In genomic region chr11:95714411-95714810, GRCm38 (mm10) we compare ENCODE assay signal across 8 mouse cellular contexts. TPM values are rescaled to one million over a fixed set of nuclear protein-coding genes. Genes with fewer than 3 reads are reported as not detected.
DNase-seq lines count a peak whose midpoint lies in the region; ATAC-seq and TF ChIP-seq lines count a peak whose summit lies in the region.

No protein-coding gene starts in this region.

- H3K9me3 ChIP-seq in heart, embryonic 12.5 days (replicated peaks): no peaks in the 10 kb centered on the region
- H3K9me3 ChIP-seq in neural tube, embryonic 12.5 days: no peaks in the 10 kb centered on the region

- H3K4me2 ChIP-seq in heart, embryonic 12.5 days: peak overlapping the region; percentile 93
- peak overlapping the region; percentile 82 for H3K4me2 ChIP-seq in neural tube, embryonic 12.5 days (replicated peaks)

- TF ChIP-seq POLR2A in cortical plate, adult 2 months (IDR thresholded peaks at IDR 0.05; ENCODE audit: extremely low read depth, insufficient read depth, low read length): no peak

- no peak for DNase-seq in heart, adult 18-20 months
- peak; percentile 56 for DNase-seq in induced T-regulatory cell, adult 2 months (ENCODE audit: low read depth)
- DNase-seq in frontal cortex, postnatal 25 days (ENCODE audit: low spot score in 2 of 2): no peak
- no peak for DNase-seq in layer of hippocampus, adult 9-10 months (ENCODE audit: low spot score)
- DNase-seq in frontal cortex, postnatal 36 days (ENCODE audit: low spot score in 2 of 2): no peak

- peak overlapping the region; percentile 99 for H3K9ac ChIP-seq in heart, embryonic 12.5 days
- H3K9ac ChIP-seq in neural tube, embryonic 12.5 days: peak overlapping the region; percentile 98

- no peaks in the 10 kb centered on the region for H3K27me3 ChIP-seq in heart, embryonic 12.5 days (replicated peaks)
- H3K27me3 ChIP-seq in neural tube, embryonic 12.5 days (replicated peaks): no peaks in the 10 kb centered on the region

- 42% methylated on average over 7 of the region's 7 CpGs for WGBS in heart, embryonic 12.5 days
- 55% methylated on average over 7 of the region's 7 CpGs for WGBS in neural tube, embryonic 12.5 days

- ATAC-seq in heart, embryonic 12.5 days (ENCODE audit: insufficient number of reproducible peaks, low FRiP score): no peak
- ATAC-seq in neural tube, embryonic 12.5 days (ENCODE audit: low FRiP score, low read depth): no peak

- no peak for TF ChIP-seq CTCF in cortical plate, adult 2 months (IDR thresholded peaks at IDR 0.05; ENCODE audit: extremely low read depth, insufficient read depth, low read length)

- H3K36me3 ChIP-seq in heart, embryonic 12.5 days: no peaks in the 10 kb centered on the region
- no peaks in the 10 kb centered on the region for H3K36me3 ChIP-seq in neural tube, embryonic 12.5 days

- peak overlapping the region; percentile 90 for H3K4me3 ChIP-seq in heart, embryonic 12.5 days
- H3K4me3 ChIP-seq in cortical plate, adult 2 months (ENCODE audit: insufficient read depth, low read length): peak overlapping the region; percentile 95
- H3K4me3 ChIP-seq in neural tube, embryonic 12.5 days: peak overlapping the region; percentile 91

- H3K27ac ChIP-seq in heart, embryonic 12.5 days (ENCODE audit: poor library complexity, severe bottlenecking): no peak overlapping the region
- H3K27ac ChIP-seq in cortical plate, adult 2 months (ENCODE audit: insufficient read depth, low read length): no peak overlapping the region
- H3K27ac ChIP-seq in neural tube, embryonic 12.5 days: no peak overlapping the region

- peaks cover 26% of the 10 kb centered on the region for H3K4me1 ChIP-seq in heart, embryonic 12.5 days (replicated peaks)
- peaks cover 1% of the 10 kb centered on the region; the same call in 1 of the 2 replicates for H3K4me1 ChIP-seq in cortical plate, adult 2 months (ENCODE audit: control insufficient read depth, insufficient read depth, low read length)
- H3K4me1 ChIP-seq in neural tube, embryonic 12.5 days: peaks cover 14% of the 10 kb centered on the region

RNA-seq across cellular contexts. Expression of gene Zfp652, which starts 1.9 kb away (rescaled TPM):
- polyA plus RNA-seq in heart, embryonic 12.5 days (2016; fragmentation: Nextera tagmentation; extraction: Ambion mirVana): 12.8 and 14.3 TPM in 2 replicates
- 10 to 100 TPM; 49.4 to 52.2 TPM for total RNA-seq in heart, adult 18-20 months (2021)
- 21.2 and 21.5 TPM in 2 replicates for polyA plus RNA-seq in cortical plate, adult 2 months (2012; rRNA removed)
- 26.1 and 29.9 TPM in 2 replicates for polyA plus RNA-seq in neural tube, embryonic 12.5 days (2016; fragmentation: Nextera tagmentation; extraction: Ambion mirVana)

RNA-seq across cellular contexts. Expression of gene B130006D01Rik, which starts 9.0 kb away (rescaled TPM):
- polyA plus RNA-seq in heart, embryonic 12.5 days (2016; fragmentation: Nextera tagmentation; extraction: Ambion mirVana): 0.56 and 0.76 TPM in 2 replicates
- under 1 TPM; 0.15 to 0.28 TPM for total RNA-seq in heart, adult 18-20 months (2021)
- 0.40 and 0.51 TPM in 2 replicates for polyA plus RNA-seq in cortical plate, adult 2 months (2012; rRNA removed)
- polyA plus RNA-seq in neural tube, embryonic 12.5 days (2016; fragmentation: Nextera tagmentation; extraction: Ambion mirVana): 1.7 and 2.0 TPM in 2 replicates

RNA-seq across cellular contexts. Expression of gene Phb, which starts 47.7 kb away (rescaled TPM):
- polyA plus RNA-seq in heart, embryonic 12.5 days (2016; fragmentation: Nextera tagmentation; extraction: Ambion mirVana): 260 and 286 TPM in 2 replicates
- total RNA-seq in heart, adult 18-20 months (2021): 100 to 1,000 TPM; 428 to 436 TPM
- polyA plus RNA-seq in cortical plate, adult 2 months (2012; rRNA removed): 128 and 129 TPM in 2 replicates
- polyA plus RNA-seq in neural tube, embryonic 12.5 days (2016; fragmentation: Nextera tagmentation; extraction: Ambion mirVana): 197 and 200 TPM in 2 replicates
